Mouse (Mus musculus): Measurements from ENCODE around the gene Blvrb. TPM values are rescaled to one million over a fixed set of nuclear protein-coding genes. Genes with fewer than 3 reads are reported as not detected.
A peak's percentile ranks its signal among the peaks of the same experiment; 100 is the strongest.
"Not testable (repeated sequence)": the region's sequence is repeated elsewhere in the genome, so short reads cannot be mapped to it uniquely, and the experiment has no call there.

Gene Blvrb
- polyA plus RNA-seq, 1 experiment from 2014 or later: 26.0 TPM

DNA sequence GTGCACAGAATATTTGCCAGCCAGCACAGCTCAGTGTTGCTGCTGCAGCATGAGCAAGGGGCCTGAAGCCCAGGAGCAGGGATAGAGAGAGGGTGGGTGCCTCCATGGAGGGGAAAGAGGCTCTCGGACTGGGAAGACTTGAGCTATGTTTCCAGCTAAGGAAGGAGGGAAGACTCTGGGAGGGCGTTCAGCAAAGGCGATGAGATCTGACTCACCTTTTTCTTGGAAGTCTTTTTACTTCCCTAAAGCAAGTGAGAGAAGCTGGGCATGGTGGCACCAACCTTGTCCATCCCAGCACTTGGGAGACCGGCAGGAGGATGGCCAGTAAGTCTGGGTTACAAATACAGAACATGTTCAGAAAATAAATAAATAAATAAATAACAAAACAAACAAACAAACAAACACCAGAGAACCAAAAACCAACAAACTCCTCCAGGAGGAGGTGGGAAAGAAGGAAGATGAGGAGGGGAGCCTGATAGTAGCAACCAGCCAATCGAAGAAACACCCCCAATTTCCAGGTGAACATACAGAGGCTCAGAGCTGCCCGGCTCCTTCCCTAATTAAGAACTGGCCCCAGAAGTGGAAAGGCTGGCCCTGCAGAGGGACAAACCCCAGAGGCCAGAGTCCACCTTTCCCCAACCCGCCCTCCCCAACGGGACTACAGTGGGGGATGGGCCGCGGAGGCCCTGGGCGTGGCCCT lies 33.3 kb downstream of the Blvrb start:
- no peak for DNase-seq (ENCODE audit: low spot score)

- DNase-seq (ENCODE audit: low spot score): peak; percentile 66
Measured at GRCm38 (mm10) chr7:27481627-27481969, 33.8 kb downstream of the Blvrb start.

GRCm38 (mm10) chr7:27483860-27484259 lies 36.1 kb downstream of the Blvrb start:
- no peak for DNase-seq (ENCODE audit: low spot score)

DNA sequence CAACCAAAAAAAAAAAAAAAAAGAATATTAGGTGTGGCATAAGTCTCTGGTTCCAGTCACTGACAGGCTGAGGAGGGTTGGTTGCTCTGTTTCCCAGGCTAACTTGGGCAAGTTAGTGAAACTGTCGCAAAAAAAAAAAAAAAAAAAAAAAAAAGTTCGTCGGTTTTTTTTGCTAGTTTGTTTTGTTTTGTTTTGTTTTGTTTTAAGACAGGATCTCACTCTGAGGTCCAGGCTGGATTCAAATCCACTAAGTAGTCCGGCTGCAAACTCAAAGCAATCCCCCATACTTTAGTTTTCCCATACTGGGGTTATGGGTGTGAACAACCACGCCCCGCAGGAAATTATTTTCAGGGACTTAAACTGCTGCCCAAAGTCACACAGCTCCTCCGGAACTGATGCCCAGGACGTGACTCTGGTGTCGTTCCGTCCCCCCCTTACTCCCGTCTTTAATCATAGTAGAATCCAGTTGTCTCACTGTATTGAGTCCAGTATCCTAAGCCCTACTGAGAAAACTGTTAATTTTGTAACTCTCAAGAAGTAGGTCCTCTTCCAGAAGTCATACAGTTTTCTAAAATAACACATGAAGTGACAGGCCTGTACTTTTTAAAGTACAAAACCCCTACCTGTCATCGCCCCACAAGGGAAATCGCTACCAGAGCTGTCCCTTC lies 38.5 kb downstream of the Blvrb start:
- no peak for DNase-seq (ENCODE audit: low spot score)

- DNase-seq (ENCODE audit: low spot score): peak; percentile 100
Measured at GRCm38 (mm10) chr7:27486770-27487697, 39.3 kb downstream of the Blvrb start, which contains the start of gene Sertad1. TSS of gene Sertad1 (plus strand) at chr7:27486910.

DNA sequence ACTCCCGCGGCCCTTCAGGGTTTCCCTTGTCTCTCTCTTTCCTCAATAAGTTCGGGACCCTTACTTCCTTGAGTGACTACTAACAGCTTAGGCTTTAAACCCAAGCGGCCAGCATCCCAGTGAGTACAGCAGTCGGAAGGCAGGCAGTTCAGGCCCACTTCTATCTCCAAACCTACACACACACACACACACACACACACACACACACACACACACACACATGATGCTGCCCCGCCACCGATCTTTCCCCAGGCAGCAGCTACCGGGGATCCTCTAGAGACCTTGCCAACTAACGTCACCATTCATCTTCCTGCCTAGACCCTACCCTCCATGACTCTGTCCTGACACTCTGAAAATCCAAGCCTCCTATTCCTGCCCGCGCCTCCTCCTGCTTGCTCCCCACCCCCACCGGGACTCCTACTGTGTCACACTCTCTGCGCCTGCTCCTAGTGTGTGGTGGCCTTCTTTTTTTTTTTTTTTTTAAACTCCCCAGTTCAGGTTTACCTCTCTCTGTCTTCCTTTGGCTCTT lies 40.0 kb downstream of the Blvrb start:
- DNase-seq (ENCODE audit: low spot score): peak; percentile 49

DNA sequence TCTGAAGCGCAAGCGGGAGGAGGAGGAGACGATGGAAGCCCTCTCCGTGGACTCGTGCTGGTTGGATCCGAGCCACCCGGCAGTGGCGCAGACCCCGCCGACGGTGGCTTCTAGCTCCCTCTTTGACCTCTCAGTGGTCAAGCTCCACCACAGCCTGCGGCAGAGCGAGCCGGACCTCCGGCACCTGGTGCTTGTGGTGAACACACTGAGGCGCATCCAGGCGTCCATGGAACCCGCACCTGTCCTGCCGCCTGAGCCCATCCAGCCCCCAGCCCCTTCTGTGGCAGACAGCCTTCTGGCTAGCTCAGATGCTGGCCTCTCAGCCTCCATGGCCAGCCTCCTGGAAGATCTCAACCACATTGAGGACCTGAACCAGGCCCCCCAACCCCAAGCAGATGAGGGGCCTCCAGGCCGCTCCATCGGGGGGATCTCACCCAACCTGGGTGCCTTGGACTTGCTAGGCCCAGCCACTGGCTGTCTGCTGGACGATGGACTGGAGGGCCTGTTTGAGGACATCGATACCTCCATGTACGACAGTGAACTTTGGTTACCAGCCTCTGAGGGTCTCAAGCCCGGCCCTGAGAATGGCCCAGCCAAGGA lies 41.6 kb downstream of the Blvrb start:
- DNase-seq (ENCODE audit: low spot score): no peak

GRCm38 (mm10) chr7:27490227-27490542 lies 42.4 kb downstream of the Blvrb start:
- no peak for DNase-seq (ENCODE audit: low spot score)

GRCm38 (mm10) chr7:27490543-27491329 lies 43.0 kb downstream of the Blvrb start:
- DNase-seq (ENCODE audit: low spot score): peak; percentile 89

GRCm38 (mm10) chr7:27491856-27492255 lies 44.1 kb downstream of the Blvrb start:
- no peak for DNase-seq (ENCODE audit: low spot score)

DNA sequence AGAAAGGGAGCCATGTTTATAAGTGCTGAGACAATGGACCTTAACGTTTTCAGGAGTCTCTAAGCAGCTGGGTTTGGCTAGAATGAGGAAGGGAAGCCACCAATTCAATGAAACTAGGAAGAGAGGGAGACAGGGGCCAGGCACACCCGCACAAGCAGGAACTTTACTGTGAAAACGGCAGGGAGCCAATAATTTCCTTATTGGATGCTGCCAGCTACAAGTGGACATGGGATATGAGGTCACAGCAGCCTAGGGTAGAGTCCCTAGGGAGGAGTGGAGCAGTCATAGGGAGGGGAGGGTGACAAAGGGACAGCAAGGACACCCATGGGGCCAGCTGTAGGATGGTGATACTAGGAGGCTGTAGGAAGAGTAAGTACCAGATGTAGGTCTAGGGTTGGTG lies 45.2 kb downstream of the Blvrb start:
- DNase-seq (ENCODE audit: low spot score): no peak

DNA sequence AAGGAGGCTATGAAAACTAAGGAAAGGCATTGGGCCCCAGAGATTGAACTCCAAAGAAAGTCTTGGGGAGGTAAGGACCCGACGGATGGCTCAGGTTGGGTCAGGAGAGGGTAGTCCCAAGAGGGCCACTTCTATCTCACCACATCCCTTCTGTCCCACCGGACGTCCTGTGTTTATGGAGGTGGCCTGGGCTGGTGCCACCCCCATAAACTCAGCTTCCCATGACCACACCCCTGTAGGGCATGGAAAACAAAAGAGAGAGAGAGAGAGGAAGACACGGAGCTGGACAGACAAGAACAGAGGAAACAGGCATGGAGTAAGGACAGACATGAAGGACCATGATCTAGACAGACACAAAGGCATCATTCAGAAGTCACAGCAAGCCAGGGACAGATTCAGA lies 45.7 kb downstream of the Blvrb start:
- no peak for DNase-seq (ENCODE audit: low spot score)

GRCm38 (mm10) chr7:27494659-27495367 lies 47.0 kb downstream of the Blvrb start:
- not testable (repeated sequence) for DNase-seq (ENCODE audit: low spot score)

- no peak for DNase-seq (ENCODE audit: low spot score)
Measured at GRCm38 (mm10) chr7:27499036-27499435, 51.3 kb downstream of the Blvrb start, which contains the start of gene Prx. TSS of gene Prx (plus strand) at chr7:27499324.

GRCm38 (mm10) chr7:27501620-27502019 lies 53.8 kb downstream of the Blvrb start:
- no peak for DNase-seq (ENCODE audit: low spot score)

DNA sequence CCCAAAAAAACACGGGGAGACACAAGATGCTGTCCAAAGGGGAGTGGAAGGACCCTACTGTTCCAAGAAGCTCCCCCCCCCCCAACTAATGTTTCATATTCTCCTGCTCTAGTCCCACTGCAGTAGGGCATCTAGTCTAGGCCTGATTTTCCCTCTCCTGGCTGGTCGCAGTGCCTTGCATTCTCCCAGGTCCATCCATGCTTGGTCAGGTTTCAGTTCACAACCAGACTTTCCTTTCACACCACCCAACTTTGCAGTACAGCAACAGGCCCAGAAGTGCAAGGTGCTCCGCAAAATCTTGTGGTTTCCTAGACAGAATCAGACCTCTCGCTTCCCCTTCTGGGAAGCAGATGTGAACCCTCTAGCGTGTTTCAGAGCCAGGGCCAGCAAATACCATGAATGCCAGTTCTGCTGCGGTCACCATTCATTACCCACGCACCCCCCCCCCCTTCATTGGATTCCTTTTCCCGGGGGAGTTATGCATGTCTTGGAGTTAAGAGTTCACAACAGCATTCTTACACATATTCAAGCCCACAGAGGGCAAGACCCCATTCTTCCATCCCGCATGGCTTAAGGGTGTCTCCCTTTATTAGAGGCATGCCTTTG lies 59.1 kb downstream of the Blvrb start:
- peak; percentile 18 for DNase-seq (ENCODE audit: low spot score)

GRCm38 (mm10) chr7:27507711-27508647 lies 60.2 kb downstream of the Blvrb start:
- DNase-seq (ENCODE audit: low spot score): peak; percentile 95

- DNase-seq (ENCODE audit: low spot score): peak; percentile 73
Measured at GRCm38 (mm10) chr7:27508648-27509005, 60.8 kb downstream of the Blvrb start.

All from thymus, postnatal 0 days (tissue).